Mouse (Mus musculus) heart, adult 2 months (tissue): Measurements from ENCODE around the gene Slc50a1. TPM values are rescaled to one million over a fixed set of nuclear protein-coding genes. Genes with fewer than 3 reads are reported as not detected.

Experiments
- DNase-seq, 2 experiments: peaks; one replicate each; pipeline ENCODE4 v3.0.0; 2021
- H3K27ac ChIP-seq: fragments of 200-600 bp; 2 replicates; pipeline ENCODE4 v1.8.1; 2022
- H3K27me3 ChIP-seq: fragments of 200-500 bp; 2 replicates; pipeline ENCODE4 v1.6.1; 2012; ENCODE audit warnings: mild to moderate bottlenecking, low read length, inconsistent platforms, mixed read lengths; ENCODE audit not compliant: control insufficient read depth, insufficient read depth
- H3K36me3 ChIP-seq: fragments of 200-500 bp; 2 replicates; pipeline ENCODE4 v1.6.1; 2012; ENCODE audit warnings: low read length, inconsistent platforms; ENCODE audit not compliant: control insufficient read depth, insufficient read depth
- H3K4me1 ChIP-seq: fragments of 200-500 bp; 2 replicates; pipeline ENCODE4 v1.6.1; 2011; ENCODE audit warnings: low read length; ENCODE audit not compliant: control insufficient read depth, insufficient read depth
- H3K4me3 ChIP-seq: fragments of 200-600 bp; 2 replicates; pipeline ENCODE4 v1.8.1; 2022
- H3K79me2 ChIP-seq: fragments of 200-500 bp; replicated peaks from 2 replicates; pipeline ENCODE4 v1.6.1; 2012; ENCODE audit warnings: mild to moderate bottlenecking, inconsistent platforms, low read length, moderate library complexity, mixed read lengths; ENCODE audit not compliant: control insufficient read depth, insufficient read depth
- H3K9ac ChIP-seq: fragments of 200-500 bp; 2 replicates; pipeline ENCODE4 v1.6.1; 2012; ENCODE audit warnings: low read depth, mild to moderate bottlenecking, control low read depth, inconsistent platforms, low read length, mixed read lengths
- CTCF ChIP-seq: fragments of 200-600 bp; IDR thresholded peaks from 2 replicates; pipeline ENCODE4 v1.8.1; 2022; ENCODE audit warnings: antibody characterized with exemption, mild to moderate bottlenecking, moderate library complexity
- EP300 ChIP-seq: fragments of 200-500 bp; IDR thresholded peaks from 2 replicates; pipeline ENCODE4 v1.6.1; 2011; ENCODE audit warnings: low read depth, low read length, control low read depth; ENCODE audit not compliant: insufficient read depth
- POLR2A ChIP-seq: fragments of 200-500 bp; IDR thresholded peaks from 2 replicates; pipeline ENCODE4 v1.6.1; 2011; ENCODE audit warnings: mild to moderate bottlenecking, low read depth, low read length, control low read depth; ENCODE audit not compliant: insufficient read depth
- WGBS: fragments of 180-500 bp; shearing (Covaris S2); methylation state at CpG from one replicate; pipeline ENCODE4 v1.1.7; 2018; 5-methylcytosine and 5-hydroxymethylcytosine counted together
- intact Hi-C: fragments of 180-260 bp; cut with DNase I; formaldehyde crosslinking; loops from one replicate; pipeline ENCODE4 v1.15.1; 2025
- polyA plus RNA-seq: library from polyadenylated mRNA; depleted of rRNA; stranded (reverse); fragments of >200 nt; gene quantifications from 2 replicates; pipeline ENCODE4 v1.2.3, GENCODE M21; 2012
- total RNA-seq, 2 experiments: library from RNA; stranded (reverse); gene quantifications; 2 replicates each; pipeline ENCODE4 v1.2.3; 2021

The Slc50a1 gene
- total and polyA plus RNA-seq, 3 experiments: 17.3 to 105 (median 23.3) TPM

DNA sequence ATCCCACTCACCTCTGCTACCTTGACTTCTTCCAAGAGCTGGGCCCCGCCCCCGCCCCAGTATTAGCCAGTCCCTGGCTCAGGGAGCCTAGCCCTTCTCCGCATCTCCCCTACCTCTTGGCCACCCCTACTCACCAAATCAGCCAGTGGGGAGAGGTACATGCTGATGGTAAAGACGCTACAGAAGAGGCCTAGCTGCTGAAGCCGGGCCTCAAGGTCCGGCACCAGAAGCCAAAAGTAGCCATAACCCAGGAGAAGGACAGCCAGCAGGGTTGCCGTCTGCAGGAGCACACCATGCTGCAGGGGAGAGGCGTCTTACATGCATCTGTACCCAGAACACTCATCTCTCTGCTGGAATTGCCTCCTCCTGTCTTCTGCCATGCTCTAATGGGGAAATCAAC, 1.5 kb downstream of the Slc50a1 start:
- Histone ChIP-seq H3K27ac (peak overlapping the region; percentile 86), H3K4me3 (peak overlapping the region; percentile 71), H3K36me3 (peaks cover 17% of the 10 kb centered on the region), H3K4me1 (peaks cover 16% of the 10 kb centered on the region), H3K27me3 (no peaks in the 10 kb centered on the region), H3K9ac (no peak overlapping the region), H3K79me2 (peaks cover 2% of the 10 kb centered on the region)
- intact Hi-C loops: no loop called here
- TF ChIP-seq POLR2A: no peak
- TF ChIP-seq EP300: no peak
- no peak for TF ChIP-seq CTCF
- no peak for DNase-seq
- WGBS: 80% methylated on average over 8 of the region's 8 CpGs

DNA sequence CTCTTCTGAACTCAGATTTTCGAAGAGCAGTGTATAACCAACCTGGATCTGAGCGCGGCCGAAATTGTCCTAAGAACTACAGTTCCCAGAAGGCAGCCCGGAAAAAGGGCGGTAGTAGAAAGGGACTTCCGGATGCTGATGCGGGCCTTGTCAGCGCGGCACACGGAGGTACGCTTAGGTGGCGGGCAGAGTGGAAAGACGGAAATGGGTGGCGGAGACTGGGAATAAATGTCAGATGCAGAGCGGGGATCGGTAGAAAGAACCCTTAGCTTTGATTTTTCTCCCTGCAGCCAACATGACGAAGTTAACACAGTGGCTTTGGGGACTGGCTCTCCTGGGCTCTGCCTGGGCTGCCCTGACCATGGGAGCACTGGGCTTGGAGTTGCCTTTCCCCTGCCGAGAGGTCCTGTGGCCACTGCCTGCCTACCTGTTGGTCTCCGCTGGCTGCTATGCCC, 3.9 kb downstream of the Slc50a1 start:
- DNase-seq: peak; percentile 79 to 85
- Histone ChIP-seq H3K36me3 (peaks cover 6% of the 10 kb centered on the region; the same call in 1 of the 2 replicates), H3K27me3 (no peaks in the 10 kb centered on the region), H3K4me1 (peaks cover 22% of the 10 kb centered on the region), H3K9ac (peak overlapping the region; percentile 96), H3K79me2 (peaks cover 2% of the 10 kb centered on the region), H3K4me3 (peak overlapping the region; percentile 63), H3K27ac (peak overlapping the region; percentile 89)
- WGBS: 0% methylated on average over 20 of the region's 20 CpGs
- TF ChIP-seq POLR2A (peak; percentile 95), CTCF (no peak), EP300 (peak; percentile 66; the same call in 1 of the 2 replicates)
- intact Hi-C loops: loop anchor here (2.0 kb wide), 1 partner anchor 16 kb away; no protein-coding TSS in a partner anchor

GRCm38 (mm10) chr3:89262417-89262816, 8.0 kb downstream of the Slc50a1 start:
- H3K9ac ChIP-seq: no peak overlapping the region
- peaks cover 9% of the 10 kb centered on the region for H3K4me1 ChIP-seq
- H3K79me2 ChIP-seq: peaks cover 2% of the 10 kb centered on the region
- DNase-seq: peak; percentile 47 to 61
- no peaks in the 10 kb centered on the region for H3K36me3 ChIP-seq
- no peak overlapping the region for H3K4me3 ChIP-seq
- intact Hi-C loops: loop anchor here (2.0 kb wide), 1 partner anchor 14 kb away; no protein-coding TSS in a partner anchor
- TF ChIP-seq CTCF (no peak), EP300 (peak; percentile 87), POLR2A (peak; percentile 74)
- peak overlapping the region; percentile 89 for H3K27ac ChIP-seq
- WGBS: 29% methylated on average over 10 of the region's 10 CpGs
- no peaks in the 10 kb centered on the region for H3K27me3 ChIP-seq

DNA sequence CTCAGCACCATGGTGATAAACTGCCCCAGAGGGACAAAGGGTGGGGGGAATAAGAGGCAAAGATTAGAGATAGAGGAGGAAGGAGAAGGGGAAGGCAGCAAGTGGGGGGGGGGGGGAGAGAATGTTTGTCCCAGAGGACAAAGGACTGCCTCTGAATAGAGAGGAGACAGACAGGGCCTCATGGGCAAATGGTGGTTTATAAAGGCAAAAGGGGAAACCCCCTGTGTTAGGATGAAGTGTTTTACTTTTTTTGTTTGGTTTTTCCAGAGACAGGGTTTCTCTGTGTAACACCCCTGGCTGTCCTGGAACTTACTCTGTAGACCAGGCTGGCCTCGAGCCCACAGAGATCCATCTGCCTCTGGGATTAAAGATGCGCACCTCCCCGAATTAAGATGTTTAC, 10.2 kb downstream of the Slc50a1 start:
- intact Hi-C loops: no loop called here
- Histone ChIP-seq H3K79me2 (no peaks in the 10 kb centered on the region), H3K27ac (no peak overlapping the region), H3K36me3 (no peaks in the 10 kb centered on the region), H3K9ac (no peak overlapping the region), H3K27me3 (no peaks in the 10 kb centered on the region), H3K4me3 (no peak overlapping the region), H3K4me1 (peaks cover 8% of the 10 kb centered on the region)
- TF ChIP-seq POLR2A (no peak), EP300 (no peak), CTCF (no peak)
- WGBS: 88% methylated on average over 3 of the region's 3 CpGs
- no peak for DNase-seq

- H3K9ac ChIP-seq: no peak within 1 kb of the TSS
- H3K4me1 ChIP-seq: peaks cover 8% of the 10 kb centered on the region
- intact Hi-C loops: no loop called here
- H3K79me2 ChIP-seq: no peaks in the 10 kb centered on the region
- H3K27me3 ChIP-seq: no peaks in the 10 kb centered on the region
- no peak within 1 kb of the TSS for H3K27ac ChIP-seq
- no peak for DNase-seq
- H3K36me3 ChIP-seq: no peaks in the 10 kb centered on the region
- TF ChIP-seq CTCF: no peak
- TF ChIP-seq EP300: no peak
- TF ChIP-seq POLR2A: no peak
- 59% methylated on average over 7 of the region's 7 CpGs for WGBS
- no peak within 1 kb of the TSS for H3K4me3 ChIP-seq
Measured at GRCm38 (mm10) chr3:89259076-89259475, 11.3 kb downstream of the Slc50a1 start, which contains the start of gene Dpm3. Gene Dpm3, plus strand, starts transcription at chr3:89259358.

DNA sequence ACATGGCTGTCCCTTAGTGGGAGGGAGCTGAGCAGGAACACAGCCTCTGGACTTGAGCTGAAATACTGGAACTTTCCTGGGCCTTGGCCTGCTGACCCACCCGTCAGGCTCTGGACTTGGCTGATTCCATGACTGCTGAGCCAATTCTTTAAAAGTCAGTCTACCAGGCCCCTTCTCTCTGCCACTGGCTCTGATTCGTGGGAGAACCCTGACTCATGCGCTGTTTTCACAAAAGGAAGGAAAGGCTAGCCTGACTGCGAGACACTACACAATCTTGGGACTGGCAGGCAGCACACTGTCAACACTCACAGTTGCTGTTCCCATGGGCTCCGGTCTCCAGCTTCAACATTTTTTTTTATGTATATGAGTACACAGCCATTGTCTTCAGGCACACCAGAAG, 14.2 kb downstream of the Slc50a1 start:
- peak in 1 of 2 experiments; percentile 47 for DNase-seq
- Histone ChIP-seq H3K27ac (peak overlapping the region; percentile 23), H3K27me3 (no peaks in the 10 kb centered on the region), H3K4me1 (peaks cover 9% of the 10 kb centered on the region), H3K9ac (no peak overlapping the region), H3K79me2 (no peaks in the 10 kb centered on the region), H3K36me3 (no peaks in the 10 kb centered on the region; the same call in 1 of the 2 replicates), H3K4me3 (no peak overlapping the region)
- TF ChIP-seq POLR2A (peak; percentile 43; the same call in 1 of the 2 replicates), EP300 (no peak)
- intact Hi-C loops: no loop called here
- WGBS: 23% methylated on average over 5 of the region's 5 CpGs
